Mouse (Mus musculus) liver, embryonic 13.5 days (tissue): ENCODE measurements around the gene Ntm. TPM values are rescaled to one million over a fixed set of nuclear protein-coding genes. Genes with fewer than 3 reads are reported as not detected.

ENCODE experiments used
- ATAC-seq: fragments of 200-750 bp; cut with Nextera tagmentation; 2 replicates; pipeline ENCODE4 v1.8.0; 2017; ENCODE audit warnings: low read depth, mild to moderate bottlenecking, moderate number of reproducible peaks, moderate library complexity
- DNase-seq: peaks from one replicate; pipeline ENCODE4 v3.0.0; 2022
- H3K27ac ChIP-seq: fragments of 300-500 bp; sonication (generic); 2 replicates; pipeline ENCODE4 v1.5.1; 2015; ENCODE audit warnings: moderate library complexity, mild to moderate bottlenecking, inconsistent platforms
- H3K27me3 ChIP-seq: fragments of 300-500 bp; sonication (generic); 2 replicates; pipeline ENCODE4 v1.6.1; 2015; ENCODE audit warnings: mild to moderate bottlenecking, inconsistent platforms
- H3K36me3 ChIP-seq: fragments of 300-500 bp; sonication (generic); 2 replicates; pipeline ENCODE4 v1.6.1; 2015; ENCODE audit warnings: mild to moderate bottlenecking, inconsistent platforms
- H3K4me1 ChIP-seq: fragments of 300-500 bp; sonication (generic); replicated peaks from 2 replicates; pipeline ENCODE4 v1.6.1; 2015; ENCODE audit warnings: inconsistent platforms
- H3K4me2 ChIP-seq: fragments of 300-500 bp; sonication (generic); 2 replicates; pipeline ENCODE4 v1.6.1; 2015; ENCODE audit warnings: inconsistent platforms, mild to moderate bottlenecking, moderate library complexity
- H3K4me3 ChIP-seq: fragments of 300-500 bp; sonication (generic); replicated peaks from 2 replicates; pipeline ENCODE4 v1.5.1; 2015; ENCODE audit warnings: mild to moderate bottlenecking, inconsistent platforms
- H3K9ac ChIP-seq: fragments of 300-500 bp; sonication (generic); 2 replicates; pipeline ENCODE4 v1.6.1; 2015; ENCODE audit warnings: mild to moderate bottlenecking, inconsistent platforms
- H3K9me3 ChIP-seq: fragments of 300-500 bp; sonication (generic); replicated peaks from 2 replicates; pipeline ENCODE4 v1.6.1; 2016; ENCODE audit warnings: inconsistent platforms
- WGBS: fragments of 180-500 bp; shearing (Covaris S2); methylation state at CpG from one replicate; pipeline ENCODE4 v1.1.7; 2015; ENCODE audit not compliant: insufficient replicate concordance; 5-methylcytosine and 5-hydroxymethylcytosine counted together
- polyA plus RNA-seq: library from polyadenylated mRNA; unstranded; fragments of >200 nt; fragmentation: Nextera tagmentation; extraction: Ambion mirVana; gene quantifications from 2 replicates; pipeline ENCODE4 v1.2.1, GENCODE M21; 2015

Gene Ntm
- polyA plus RNA-seq, 1 experiment from 2014 or later: 1.2 TPM

DNA sequence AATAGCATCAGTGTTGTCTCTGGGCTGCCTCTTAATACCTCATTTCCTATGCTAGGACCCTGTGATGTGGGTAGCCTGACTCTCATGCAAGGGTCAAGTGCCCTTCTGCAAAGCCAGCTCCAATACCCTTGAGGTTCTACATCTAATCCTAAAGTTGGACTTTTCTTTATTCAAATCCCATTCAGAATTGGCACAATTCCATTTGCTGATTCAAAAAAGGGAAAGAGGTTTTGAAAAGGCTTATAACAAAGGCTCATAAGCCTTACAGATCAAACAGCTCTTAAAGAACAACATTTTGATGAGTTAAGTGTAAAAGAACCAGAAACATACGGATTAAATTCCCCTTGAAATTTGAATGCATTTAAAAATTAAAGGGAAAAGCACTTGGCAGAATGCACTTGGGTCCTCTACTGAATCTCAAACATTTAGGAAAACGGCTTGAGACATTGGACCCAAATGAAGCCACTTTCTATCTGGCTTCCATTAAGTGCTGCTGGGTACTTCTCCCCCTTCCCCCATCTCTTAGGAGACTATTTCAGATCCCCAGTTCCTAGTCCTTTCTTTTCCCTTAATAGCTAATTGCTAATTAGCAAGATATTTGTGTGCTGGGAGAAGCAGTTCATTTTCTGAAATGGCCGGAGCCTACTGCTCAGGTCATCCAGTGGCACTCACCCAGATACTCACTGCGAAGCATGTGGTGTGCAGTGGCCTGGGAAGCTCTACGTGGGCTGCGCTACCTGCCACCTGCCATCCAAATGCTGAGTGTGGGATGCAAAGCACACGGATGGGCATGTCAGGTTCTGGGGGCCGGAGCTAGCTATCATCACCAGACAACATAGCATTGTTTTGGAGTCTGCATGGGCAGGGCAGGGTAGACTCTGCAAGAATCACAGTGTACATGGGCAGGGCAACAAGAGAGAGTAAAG, 720.2 kb downstream of the Ntm start:
- no peak overlapping the region for H3K27ac ChIP-seq
- H3K4me2 ChIP-seq: no peak overlapping the region
- no peaks in the 10 kb centered on the region for H3K4me1 ChIP-seq
- DNase-seq: no peak
- H3K9ac ChIP-seq: no peak overlapping the region
- H3K4me3 ChIP-seq: no peak overlapping the region
- no peak for ATAC-seq
- no peaks in the 10 kb centered on the region for H3K9me3 ChIP-seq
- H3K27me3 ChIP-seq: no peaks in the 10 kb centered on the region
- WGBS: 67% methylated on average over 8 of the region's 8 CpGs
- H3K36me3 ChIP-seq: no peaks in the 10 kb centered on the region

DNA sequence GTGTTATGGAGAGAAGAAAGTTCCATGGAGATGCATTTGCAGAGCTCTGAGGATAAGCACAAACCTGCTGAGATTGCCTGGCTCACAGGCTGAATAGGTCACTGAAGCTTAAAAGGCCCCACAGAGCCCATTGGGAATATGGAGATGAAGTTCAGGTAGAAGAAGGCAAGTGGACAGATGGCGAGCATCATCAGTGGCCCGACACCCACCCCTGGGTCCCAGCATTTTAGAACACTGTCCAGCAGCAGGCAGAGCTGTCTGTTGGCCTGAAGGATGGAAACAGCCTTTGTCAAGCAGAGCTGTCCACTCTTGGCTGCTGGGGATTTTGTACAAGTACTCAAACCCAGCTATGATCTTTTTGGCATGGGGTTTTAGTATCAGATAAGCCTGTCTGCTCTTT, 722.1 kb downstream of the Ntm start:
- H3K9me3 ChIP-seq: no peaks in the 10 kb centered on the region
- H3K27ac ChIP-seq: no peak overlapping the region
- no peak overlapping the region for H3K9ac ChIP-seq
- no peaks in the 10 kb centered on the region for H3K27me3 ChIP-seq
- DNase-seq (no peak), ATAC-seq (no peak)
- WGBS: 67% methylated on average over 2 of the region's 2 CpGs
- H3K4me2 ChIP-seq: no peak overlapping the region
- H3K4me3 ChIP-seq: no peak overlapping the region
- H3K4me1 ChIP-seq: no peaks in the 10 kb centered on the region
- no peaks in the 10 kb centered on the region for H3K36me3 ChIP-seq

DNA sequence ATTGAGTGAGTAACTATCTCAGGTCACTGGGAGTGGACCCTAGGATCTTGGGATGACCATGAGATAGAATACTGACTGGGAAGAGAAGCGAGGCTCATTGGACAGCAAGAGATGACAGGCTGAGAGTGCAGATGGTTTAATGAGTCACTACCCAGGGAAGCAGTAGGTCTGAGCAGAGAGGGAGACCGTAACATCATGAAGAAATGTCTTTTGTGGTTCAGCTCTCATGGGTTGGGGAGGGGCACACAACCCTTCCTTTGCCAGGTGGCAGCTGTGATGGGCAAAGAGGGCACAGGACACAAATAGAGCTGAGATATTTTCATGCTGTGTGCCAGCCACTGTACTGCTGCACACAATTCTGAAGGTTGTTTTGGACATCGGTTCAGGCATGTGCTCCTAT, 724.0 kb downstream of the Ntm start:
- Histone ChIP-seq H3K9me3 (no peaks in the 10 kb centered on the region), H3K27me3 (no peaks in the 10 kb centered on the region), H3K27ac (no peak overlapping the region), H3K4me3 (no peak overlapping the region), H3K36me3 (no peaks in the 10 kb centered on the region), H3K9ac (no peak overlapping the region), H3K4me1 (no peaks in the 10 kb centered on the region), H3K4me2 (no peak overlapping the region)
- ATAC-seq (no peak), DNase-seq (no peak)
- 62% methylated on average over 3 of the region's 3 CpGs for WGBS

DNA sequence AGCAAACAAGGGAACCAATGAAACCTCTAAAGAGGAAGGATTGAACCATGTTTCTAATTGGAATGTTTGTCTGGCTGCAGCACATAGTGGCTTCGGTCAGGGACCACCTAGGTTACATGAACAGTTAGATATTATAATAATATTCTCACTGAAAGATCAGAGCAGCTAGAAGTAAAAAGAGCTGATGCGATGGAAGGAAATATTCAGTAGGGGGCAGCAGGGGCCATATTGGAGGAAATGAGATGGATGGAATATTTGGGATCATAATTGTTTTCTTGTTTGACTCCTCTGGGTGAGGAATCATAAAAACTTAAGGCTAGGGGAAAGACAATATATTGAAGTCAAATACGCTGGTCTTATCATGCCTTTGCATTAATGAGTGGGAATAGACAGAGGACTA, 726.2 kb downstream of the Ntm start:
- ATAC-seq: no peak
- Histone ChIP-seq H3K9ac (no peak overlapping the region), H3K4me3 (no peak overlapping the region), H3K9me3 (no peaks in the 10 kb centered on the region), H3K4me1 (no peaks in the 10 kb centered on the region), H3K27ac (no peak overlapping the region), H3K4me2 (no peak overlapping the region), H3K36me3 (no peaks in the 10 kb centered on the region), H3K27me3 (no peaks in the 10 kb centered on the region)
- 59% methylated on average over 3 of the region's 3 CpGs for WGBS
- DNase-seq: no peak

DNA sequence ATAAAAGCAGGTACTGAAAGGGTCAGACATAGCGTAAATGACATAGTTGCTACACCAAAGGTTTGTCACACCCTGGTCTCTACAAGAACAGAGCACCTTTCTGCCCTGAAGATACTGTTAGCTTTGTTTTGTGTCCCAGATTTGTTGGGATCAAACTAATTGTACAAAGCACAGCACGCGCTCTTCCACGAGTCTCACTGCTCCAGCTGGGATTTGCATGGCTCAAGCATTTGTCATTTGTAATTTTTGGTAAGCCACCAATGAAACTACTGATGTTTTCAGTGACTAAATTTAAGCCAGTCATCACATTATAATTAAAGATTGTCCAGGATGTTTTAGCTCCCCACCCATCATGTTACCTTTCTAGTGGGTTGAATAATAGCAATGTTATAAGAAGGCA, 735.2 kb downstream of the Ntm start:
- H3K4me1 ChIP-seq: no peaks in the 10 kb centered on the region
- WGBS: 75% methylated on average over 4 of the region's 4 CpGs
- no peak overlapping the region for H3K4me3 ChIP-seq
- no peak overlapping the region for H3K27ac ChIP-seq
- H3K27me3 ChIP-seq: no peaks in the 10 kb centered on the region
- DNase-seq: no peak
- no peak overlapping the region for H3K9ac ChIP-seq
- H3K4me2 ChIP-seq: no peak overlapping the region
- H3K36me3 ChIP-seq: no peaks in the 10 kb centered on the region
- no peak for ATAC-seq
- no peaks in the 10 kb centered on the region for H3K9me3 ChIP-seq

DNA sequence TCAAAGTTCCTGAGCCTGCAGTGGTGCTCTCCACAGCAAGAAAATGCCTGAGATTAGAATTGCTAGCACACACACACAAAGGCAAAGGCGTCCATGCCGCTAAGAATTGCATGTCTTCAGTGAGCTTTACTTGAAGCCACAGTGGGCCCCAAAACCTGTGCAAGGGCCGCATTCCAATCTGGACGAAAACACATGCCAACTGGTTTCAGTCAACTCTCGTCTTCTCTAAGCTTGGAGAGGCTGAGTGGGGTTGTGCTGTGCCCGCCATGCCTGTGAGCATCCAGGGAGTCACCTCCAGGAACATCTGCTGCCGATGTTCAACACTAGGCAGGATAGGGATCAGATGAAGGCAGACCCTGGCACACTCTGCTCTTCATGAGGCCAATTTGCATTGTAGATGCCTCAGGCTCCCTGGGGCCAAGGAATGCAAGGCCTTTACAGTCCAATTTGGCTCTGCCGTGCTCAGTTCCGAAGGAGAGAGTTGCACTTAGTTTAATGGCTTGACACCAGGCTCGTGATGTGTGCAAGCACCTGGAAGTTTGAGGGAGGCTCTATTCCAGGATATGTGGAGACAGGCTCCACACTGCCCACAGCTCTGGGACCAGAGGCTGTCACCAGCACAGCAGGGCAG, 739.9 kb downstream of the Ntm start:
- 59% methylated on average over 10 of the region's 10 CpGs for WGBS
- ATAC-seq (no peak), DNase-seq (no peak)
- Histone ChIP-seq H3K9ac (no peak overlapping the region), H3K4me1 (no peaks in the 10 kb centered on the region), H3K9me3 (no peaks in the 10 kb centered on the region), H3K4me3 (no peak overlapping the region), H3K27me3 (no peaks in the 10 kb centered on the region), H3K4me2 (no peak overlapping the region), H3K27ac (no peak overlapping the region), H3K36me3 (no peaks in the 10 kb centered on the region)

DNA sequence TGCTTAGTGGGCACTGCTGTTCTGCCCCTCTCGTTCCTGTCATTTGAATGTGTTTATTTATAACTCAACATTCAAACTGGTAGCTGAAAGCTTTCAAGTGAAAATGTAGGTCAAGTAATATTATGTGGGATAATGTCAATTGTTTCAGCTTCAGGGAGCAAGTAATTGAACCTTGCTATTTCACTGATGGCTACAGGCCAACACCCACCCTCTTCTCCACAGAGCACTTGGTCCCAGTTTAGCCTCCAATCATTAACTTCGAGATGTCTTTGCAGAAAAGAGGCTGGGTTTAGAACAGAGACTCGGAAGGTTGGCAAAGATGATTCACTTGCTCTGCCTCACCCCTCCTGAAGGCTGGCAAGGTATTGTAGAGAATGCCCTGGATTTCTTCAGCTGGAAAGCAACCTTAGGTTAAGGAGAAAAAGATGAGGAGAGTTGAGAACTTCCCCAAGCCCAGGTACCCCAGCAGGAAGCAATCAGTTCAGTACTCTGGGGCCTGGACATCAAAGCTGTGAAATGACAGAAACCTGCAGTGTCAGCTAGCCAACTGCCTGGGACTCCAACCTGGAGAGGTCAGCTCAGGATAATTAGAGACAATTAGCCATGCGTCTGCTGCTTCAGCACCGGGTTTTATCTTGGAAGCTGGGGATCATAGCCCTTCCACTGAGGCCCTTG, 741.9 kb downstream of the Ntm start:
- ATAC-seq: no peak
- no peaks in the 10 kb centered on the region for H3K27me3 ChIP-seq
- H3K36me3 ChIP-seq: no peaks in the 10 kb centered on the region
- no peak overlapping the region for H3K9ac ChIP-seq
- no peak overlapping the region for H3K27ac ChIP-seq
- H3K4me3 ChIP-seq: no peak overlapping the region
- no peaks in the 10 kb centered on the region for H3K9me3 ChIP-seq
- 16% methylated on average over 5 of the region's 5 CpGs for WGBS
- no peaks in the 10 kb centered on the region for H3K4me1 ChIP-seq
- DNase-seq: no peak
- H3K4me2 ChIP-seq: no peak overlapping the region

DNA sequence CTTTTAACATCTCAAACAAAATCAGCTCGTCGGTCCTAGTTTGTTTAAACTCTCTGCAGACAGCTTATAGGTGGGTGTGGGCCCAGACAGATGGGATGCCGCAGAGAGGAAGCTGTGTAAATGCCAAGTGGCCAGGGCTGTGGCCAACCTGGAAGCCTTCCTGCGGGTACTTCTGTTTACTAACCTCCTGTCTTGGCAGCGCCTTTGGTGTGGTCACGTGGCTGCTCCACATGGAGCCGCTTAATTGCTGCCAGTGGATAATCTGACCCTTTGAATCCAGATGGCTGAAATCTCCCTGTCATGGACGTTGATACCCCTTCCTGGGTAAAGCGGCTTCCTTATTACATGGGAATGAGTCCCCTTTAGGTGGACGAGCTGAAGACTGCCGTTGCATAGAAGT, 742.4 kb downstream of the Ntm start:
- H3K27me3 ChIP-seq: no peaks in the 10 kb centered on the region
- H3K9me3 ChIP-seq: no peaks in the 10 kb centered on the region
- no peaks in the 10 kb centered on the region for H3K4me1 ChIP-seq
- H3K27ac ChIP-seq: no peak overlapping the region
- H3K4me3 ChIP-seq: no peak overlapping the region
- ATAC-seq: no peak
- WGBS: 41% methylated on average over 11 of the region's 11 CpGs
- no peak for DNase-seq
- H3K36me3 ChIP-seq: no peaks in the 10 kb centered on the region
- no peak overlapping the region for H3K4me2 ChIP-seq
- no peak overlapping the region for H3K9ac ChIP-seq

DNA sequence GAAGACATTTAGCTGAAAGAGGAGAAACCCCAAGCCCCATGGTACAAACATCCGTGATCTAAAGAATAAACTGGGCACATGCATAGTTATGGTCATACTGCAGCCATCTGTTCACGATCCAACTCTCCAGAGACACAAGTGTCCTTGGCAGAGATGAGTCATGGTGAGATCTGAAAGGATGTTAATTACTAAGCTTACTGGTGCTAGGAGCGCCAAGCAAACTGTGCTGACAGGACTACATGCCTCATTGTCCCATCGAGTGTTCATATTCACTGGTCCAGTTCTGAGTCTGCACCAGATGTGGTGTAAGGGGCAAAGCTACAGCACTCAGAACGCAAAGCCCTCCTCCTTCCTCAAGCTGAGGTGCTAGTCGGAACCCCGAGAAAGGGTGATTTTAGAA, 745.0 kb downstream of the Ntm start:
- 66% methylated on average over 7 of the region's 7 CpGs for WGBS
- no peak for DNase-seq
- Histone ChIP-seq H3K4me3 (no peak overlapping the region), H3K9ac (no peak overlapping the region), H3K36me3 (no peaks in the 10 kb centered on the region), H3K4me2 (no peak overlapping the region), H3K9me3 (no peaks in the 10 kb centered on the region), H3K27me3 (no peaks in the 10 kb centered on the region), H3K4me1 (no peaks in the 10 kb centered on the region), H3K27ac (no peak overlapping the region)
- no peak for ATAC-seq

DNA sequence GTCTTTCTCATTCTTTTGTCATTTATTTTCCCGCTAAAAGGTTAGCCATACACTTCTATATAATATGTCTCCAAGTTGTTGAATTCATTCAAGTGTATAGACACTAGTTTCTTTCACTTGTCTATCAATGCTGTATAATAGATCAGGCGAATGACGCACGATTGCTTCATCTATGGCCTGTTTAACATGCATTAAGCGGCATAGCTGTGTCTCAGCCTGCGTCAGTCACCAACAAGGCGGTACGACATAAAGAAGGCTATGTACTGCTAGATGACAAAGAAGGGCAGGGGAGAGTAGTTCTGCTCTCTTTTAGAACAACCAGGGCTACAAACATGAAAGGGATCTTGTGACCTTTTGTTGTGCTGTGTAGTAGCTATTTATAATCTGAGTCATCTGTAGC, 746.4 kb downstream of the Ntm start:
- H3K9me3 ChIP-seq: no peaks in the 10 kb centered on the region
- H3K4me1 ChIP-seq: no peaks in the 10 kb centered on the region
- no peak overlapping the region for H3K4me3 ChIP-seq
- H3K27me3 ChIP-seq: no peaks in the 10 kb centered on the region
- H3K27ac ChIP-seq: no peak overlapping the region
- no peak overlapping the region for H3K9ac ChIP-seq
- no peaks in the 10 kb centered on the region for H3K36me3 ChIP-seq
- H3K4me2 ChIP-seq: no peak overlapping the region
- 78% methylated on average over 8 of the region's 8 CpGs for WGBS
- DNase-seq (no peak), ATAC-seq (no peak)

DNA sequence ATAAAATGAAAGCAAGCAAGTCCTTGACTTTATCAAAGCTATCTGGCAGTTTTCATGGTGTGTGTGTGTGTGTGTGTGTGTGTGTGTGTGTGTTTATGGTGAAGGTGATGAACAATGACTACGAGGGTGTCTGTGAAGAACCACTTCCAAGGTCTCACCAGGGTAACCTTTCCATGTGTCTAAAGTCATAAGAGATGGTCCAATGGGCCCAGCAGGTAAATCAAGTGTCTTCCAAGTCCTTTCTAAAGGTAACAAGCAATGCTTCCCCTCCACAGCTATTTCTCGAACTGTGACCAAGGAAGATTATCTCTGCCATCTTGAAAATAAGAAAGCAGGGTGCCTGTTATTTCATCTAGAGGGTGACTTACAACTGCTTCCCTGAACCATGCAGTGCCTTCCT, 747.1 kb downstream of the Ntm start:
- ATAC-seq (no peak), DNase-seq (no peak)
- no peak overlapping the region for H3K4me2 ChIP-seq
- no peak overlapping the region for H3K4me3 ChIP-seq
- 42% methylated on average over 2 of the region's 2 CpGs for WGBS
- no peaks in the 10 kb centered on the region for H3K36me3 ChIP-seq
- H3K9me3 ChIP-seq: no peaks in the 10 kb centered on the region
- no peak overlapping the region for H3K9ac ChIP-seq
- H3K4me1 ChIP-seq: no peaks in the 10 kb centered on the region
- H3K27me3 ChIP-seq: no peaks in the 10 kb centered on the region
- no peak overlapping the region for H3K27ac ChIP-seq
